Mouse (Mus musculus): ENCODE data around the gene Mtx1.

DNA sequence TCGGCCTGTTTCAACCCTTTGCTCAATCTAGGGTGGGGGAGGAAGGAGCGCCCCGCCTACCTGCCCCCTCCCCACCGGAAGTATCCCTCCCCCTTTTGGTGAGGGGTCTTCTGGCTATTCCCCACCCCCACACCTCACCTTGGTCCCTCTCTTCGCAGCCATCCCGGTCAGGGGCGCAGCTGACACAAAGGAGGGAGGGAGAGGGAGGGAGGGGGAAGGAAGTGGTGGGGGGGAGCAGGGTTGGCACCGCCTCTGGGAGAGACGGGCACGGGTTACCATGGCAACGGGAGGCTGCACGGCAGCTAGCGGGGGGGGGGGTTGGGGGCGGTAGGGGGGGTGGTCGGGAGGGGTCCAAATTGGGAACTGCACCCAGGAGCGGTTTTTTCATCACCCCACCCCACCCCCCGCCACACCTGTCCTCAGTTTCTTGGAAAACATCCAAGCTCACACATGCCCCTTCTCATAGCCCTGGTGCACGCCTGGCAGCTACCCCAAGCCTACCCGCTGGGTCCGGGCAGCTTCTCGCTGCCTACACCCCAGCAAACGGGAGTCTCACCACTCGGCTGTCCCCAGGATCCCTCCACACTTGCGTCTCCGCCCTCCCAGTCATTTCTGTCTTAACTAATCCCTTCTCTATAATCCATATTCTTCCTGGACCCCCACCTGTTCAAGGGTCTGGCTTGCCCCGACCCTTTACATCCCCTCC, 18.2 kb upstream of the Mtx1 start:
- TF ChIP-seq CTCF (IDR thresholded peaks at IDR 0.05; ENCODE audit: borderline replicate concordance, control insufficient read depth, extremely low read depth, insufficient read depth, low read length, poor library complexity): no peak
- no peak for TF ChIP-seq POLR2A (IDR thresholded peaks at IDR 0.05; ENCODE audit: control insufficient read depth, extremely low read depth, insufficient read depth, low read length, poor library complexity)

All from thymus, adult 2 months (tissue).